Mouse (Mus musculus) liver, embryonic 13.5 days (tissue): Measurements from ENCODE around the gene Lurap1. TPM values are rescaled to one million over a fixed set of nuclear protein-coding genes. Genes with fewer than 3 reads are reported as not detected.

Source experiments
- ATAC-seq: fragments of 200-750 bp; cut with Nextera tagmentation; 2 replicates; pipeline ENCODE4 v1.8.0; 2017; ENCODE audit warnings: low read depth, mild to moderate bottlenecking, moderate number of reproducible peaks, moderate library complexity
- DNase-seq: peaks from one replicate; pipeline ENCODE4 v3.0.0; 2022
- H3K27ac ChIP-seq: fragments of 300-500 bp; sonication (generic); 2 replicates; pipeline ENCODE4 v1.5.1; 2015; ENCODE audit warnings: moderate library complexity, mild to moderate bottlenecking, inconsistent platforms
- H3K27me3 ChIP-seq: fragments of 300-500 bp; sonication (generic); 2 replicates; pipeline ENCODE4 v1.6.1; 2015; ENCODE audit warnings: mild to moderate bottlenecking, inconsistent platforms
- H3K36me3 ChIP-seq: fragments of 300-500 bp; sonication (generic); 2 replicates; pipeline ENCODE4 v1.6.1; 2015; ENCODE audit warnings: mild to moderate bottlenecking, inconsistent platforms
- H3K4me1 ChIP-seq: fragments of 300-500 bp; sonication (generic); replicated peaks from 2 replicates; pipeline ENCODE4 v1.6.1; 2015; ENCODE audit warnings: inconsistent platforms
- H3K4me2 ChIP-seq: fragments of 300-500 bp; sonication (generic); 2 replicates; pipeline ENCODE4 v1.6.1; 2015; ENCODE audit warnings: inconsistent platforms, mild to moderate bottlenecking, moderate library complexity
- H3K4me3 ChIP-seq: fragments of 300-500 bp; sonication (generic); replicated peaks from 2 replicates; pipeline ENCODE4 v1.5.1; 2015; ENCODE audit warnings: mild to moderate bottlenecking, inconsistent platforms
- H3K9ac ChIP-seq: fragments of 300-500 bp; sonication (generic); 2 replicates; pipeline ENCODE4 v1.6.1; 2015; ENCODE audit warnings: mild to moderate bottlenecking, inconsistent platforms
- H3K9me3 ChIP-seq: fragments of 300-500 bp; sonication (generic); replicated peaks from 2 replicates; pipeline ENCODE4 v1.6.1; 2016; ENCODE audit warnings: inconsistent platforms
- WGBS: fragments of 180-500 bp; shearing (Covaris S2); methylation state at CpG from one replicate; pipeline ENCODE4 v1.1.7; 2015; ENCODE audit not compliant: insufficient replicate concordance; 5-methylcytosine and 5-hydroxymethylcytosine counted together
- polyA plus RNA-seq: library from polyadenylated mRNA; unstranded; fragments of >200 nt; fragmentation: Nextera tagmentation; extraction: Ambion mirVana; gene quantifications from 2 replicates; pipeline ENCODE4 v1.2.1, GENCODE M21; 2015

Gene Lurap1
- polyA plus RNA-seq, result 0.23 and 0.25 TPM in 2 replicates

- Histone ChIP-seq H3K27me3 (no peaks in the 10 kb centered on the region), H3K9me3 (no peaks in the 10 kb centered on the region), H3K4me1 (peaks cover 27% of the 10 kb centered on the region), H3K4me3 (peak within 1 kb of the TSS; percentile 74), H3K9ac (peak within 1 kb of the TSS; percentile 88), H3K36me3 (peaks cover 46% of the 10 kb centered on the region), H3K27ac (peak within 1 kb of the TSS; percentile 77), H3K4me2 (peak within 1 kb of the TSS; percentile 92)
- ATAC-seq (no peak), DNase-seq (no peak)
- 62% methylated on average over 6 of the region's 6 CpGs for WGBS
These were observed at the start of gene Lurap1 for GRCm38 (mm10) chr4:116151238-116151637. TSS of gene Lurap1 (minus strand) at chr4:116151338.

DNA sequence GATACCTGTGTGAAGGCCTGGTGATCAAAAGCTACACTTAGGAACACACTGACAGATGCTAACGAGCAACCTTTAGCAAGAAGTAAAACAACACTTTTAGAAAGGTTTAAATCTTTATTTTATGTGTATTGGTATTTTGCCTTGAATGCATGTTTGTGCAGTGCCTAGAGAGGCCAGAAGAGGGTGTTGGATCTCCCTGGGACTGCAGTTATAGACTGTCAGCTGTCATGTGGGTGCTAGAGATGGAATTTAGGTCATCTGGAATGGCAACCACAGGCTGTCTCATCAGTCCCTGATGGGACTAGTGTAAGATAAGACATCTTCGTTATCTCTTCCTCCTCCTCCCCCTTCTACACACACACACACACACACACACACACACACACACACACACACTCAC, 47.3 kb upstream of the Lurap1 start:
- 50% methylated on average over 2 of the region's 2 CpGs for WGBS
- peaks cover 19% of the 10 kb centered on the region for H3K4me1 ChIP-seq
- no peak overlapping the region for H3K4me3 ChIP-seq
- DNase-seq (no peak), ATAC-seq (no peak)
- no peak overlapping the region for H3K27ac ChIP-seq
- no peaks in the 10 kb centered on the region for H3K27me3 ChIP-seq
- no peak overlapping the region for H3K9ac ChIP-seq
- H3K9me3 ChIP-seq, result no peaks in the 10 kb centered on the region
- H3K4me2 ChIP-seq, result no peak overlapping the region
- H3K36me3 ChIP-seq, result no peaks in the 10 kb centered on the region

GRCm38 (mm10) chr4:116193583-116194383, 42.6 kb upstream of the Lurap1 start:
- H3K4me1 ChIP-seq, result peaks cover 32% of the 10 kb centered on the region
- H3K27ac ChIP-seq, result peak overlapping the region; percentile 91
- peak overlapping the region; percentile 47 for H3K4me2 ChIP-seq
- H3K4me3 ChIP-seq, result no peak overlapping the region
- DNase-seq, result peak; percentile 72
- no peaks in the 10 kb centered on the region for H3K9me3 ChIP-seq
- no peaks in the 10 kb centered on the region for H3K36me3 ChIP-seq
- H3K9ac ChIP-seq, result peak overlapping the region; percentile 54
- 21% methylated on average over 9 of the region's 9 CpGs for WGBS
- peak; percentile 99 for ATAC-seq
- H3K27me3 ChIP-seq, result no peaks in the 10 kb centered on the region

- WGBS, result 43% methylated on average over 4 of the region's 4 CpGs
- H3K27ac ChIP-seq, result no peak overlapping the region; the same call in 1 of the 2 replicates
These were observed 41.2 kb upstream of the Lurap1 start for GRCm38 (mm10) chr4:116192286-116192835.

GRCm38 (mm10) chr4:116185083-116185482, 33.9 kb upstream of the Lurap1 start:
- Histone ChIP-seq H3K27me3 (peaks cover 32% of the 10 kb centered on the region), H3K4me1 (no peaks in the 10 kb centered on the region), H3K4me2 (no peak overlapping the region), H3K36me3 (no peaks in the 10 kb centered on the region), H3K9ac (no peak overlapping the region), H3K9me3 (no peaks in the 10 kb centered on the region), H3K27ac (no peak overlapping the region), H3K4me3 (no peak overlapping the region)
- ATAC-seq, result no peak
- 63% methylated on average over 4 of the region's 4 CpGs for WGBS
- DNase-seq, result no peak

More at GRCm38 (mm10) chr4:116192286-116192835, 41.2 kb upstream of the Lurap1 start:
- DNase-seq (no peak), ATAC-seq (no peak)
- peaks cover 32% of the 10 kb centered on the region for H3K4me1 ChIP-seq
- no peak overlapping the region for H3K9ac ChIP-seq
- H3K27me3 ChIP-seq, result no peaks in the 10 kb centered on the region
- H3K36me3 ChIP-seq, result no peaks in the 10 kb centered on the region
- H3K4me3 ChIP-seq, result no peak overlapping the region
- H3K9me3 ChIP-seq, result no peaks in the 10 kb centered on the region
- no peak overlapping the region for H3K4me2 ChIP-seq

DNA sequence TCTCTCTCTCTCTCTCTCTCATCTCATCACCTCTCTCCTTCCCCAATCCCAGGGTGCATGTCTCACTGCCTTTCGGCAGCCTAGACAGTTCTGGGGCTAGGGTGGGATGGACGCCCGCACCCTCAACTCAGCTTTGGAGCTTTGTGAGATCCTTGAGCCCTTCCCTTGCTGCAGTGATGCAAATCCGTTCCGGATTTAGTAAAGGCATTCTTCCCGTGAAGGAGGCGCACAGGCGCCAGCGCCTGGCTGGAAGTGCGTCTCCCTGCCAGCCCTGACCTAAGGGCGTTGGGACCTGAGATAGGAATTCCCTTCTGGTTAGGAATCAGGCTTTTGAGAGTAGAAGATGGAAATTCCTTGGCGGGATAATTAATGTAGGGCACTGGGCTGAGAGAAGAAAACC, 31.6 kb upstream of the Lurap1 start:
- H3K4me2 ChIP-seq, result no peak overlapping the region
- peaks cover 36% of the 10 kb centered on the region for H3K27me3 ChIP-seq
- H3K36me3 ChIP-seq, result no peaks in the 10 kb centered on the region
- 21% methylated on average over 12 of the region's 12 CpGs for WGBS
- no peak overlapping the region for H3K4me3 ChIP-seq
- no peak for ATAC-seq
- no peaks in the 10 kb centered on the region for H3K9me3 ChIP-seq
- no peak overlapping the region for H3K27ac ChIP-seq
- no peak for DNase-seq
- no peak overlapping the region for H3K9ac ChIP-seq
- no peaks in the 10 kb centered on the region for H3K4me1 ChIP-seq

GRCm38 (mm10) chr4:116182079-116182478, 30.9 kb upstream of the Lurap1 start:
- Histone ChIP-seq H3K4me3 (no peak overlapping the region), H3K4me1 (0 out of 2 replicates have a peak, but pooled peaks cover 4% of the 10 kb centered on the region), H3K27me3 (peaks cover 40% of the 10 kb centered on the region), H3K9ac (no peak overlapping the region), H3K36me3 (no peaks in the 10 kb centered on the region), H3K4me2 (no peak overlapping the region), H3K9me3 (no peaks in the 10 kb centered on the region), H3K27ac (no peak overlapping the region)
- DNase-seq (no peak), ATAC-seq (no peak)
- WGBS, result 47% methylated on average over 3 of the region's 3 CpGs

- peak overlapping the region; percentile 35 for H3K4me2 ChIP-seq
- no peaks in the 10 kb centered on the region for H3K9me3 ChIP-seq
- no peaks in the 10 kb centered on the region for H3K36me3 ChIP-seq
- H3K4me1 ChIP-seq, result peaks cover 37% of the 10 kb centered on the region
- 13% methylated on average over 5 of the region's 5 CpGs for WGBS
- H3K4me3 ChIP-seq, result no peak overlapping the region
- H3K27ac ChIP-seq, result peak overlapping the region; percentile 25; the same call in 1 of the 2 replicates
- H3K27me3 ChIP-seq, result peaks cover 22% of the 10 kb centered on the region
- no peak overlapping the region for H3K9ac ChIP-seq
- ATAC-seq (0 out of 2 replicates have a peak, but pooled peaks have one; percentile 18), DNase-seq (no peak)
These were observed 26.0 kb upstream of the Lurap1 start for GRCm38 (mm10) chr4:116177140-116177539.

DNA sequence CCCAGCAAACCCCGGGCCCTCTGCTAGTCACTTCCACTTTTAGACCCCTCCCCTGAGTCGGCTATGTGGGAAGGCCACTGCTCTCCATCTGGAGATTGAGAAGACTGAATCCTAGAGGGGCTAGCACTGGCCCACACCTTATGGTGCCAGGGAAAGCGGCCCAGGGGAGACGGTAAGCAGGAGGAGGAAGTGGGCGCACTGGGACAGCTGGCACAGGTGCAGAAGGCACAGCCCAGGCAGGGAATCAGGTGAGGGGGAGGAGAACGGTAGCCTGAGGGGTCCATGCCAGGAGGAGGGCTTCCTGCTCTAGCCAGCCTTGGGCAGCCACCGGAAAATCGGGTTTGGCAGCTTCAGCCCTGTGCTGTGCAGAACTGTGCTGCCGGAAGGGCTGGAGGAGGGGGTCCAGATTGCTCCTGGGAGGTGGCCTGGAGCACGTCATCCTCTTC, 25.4 kb upstream of the Lurap1 start:
- Histone ChIP-seq H3K9ac (no peak overlapping the region), H3K4me1 (peaks cover 37% of the 10 kb centered on the region), H3K27ac (peak overlapping the region; percentile 1; the same call in 1 of the 2 replicates), H3K27me3 (peaks cover 22% of the 10 kb centered on the region), H3K4me2 (peak overlapping the region; percentile 35), H3K36me3 (no peaks in the 10 kb centered on the region), H3K4me3 (peak overlapping the region; percentile 10), H3K9me3 (no peaks in the 10 kb centered on the region)
- DNase-seq (no peak), ATAC-seq (0 out of 2 replicates have a peak, but pooled peaks have one; percentile 14)
- 9% methylated on average over 10 of the region's 10 CpGs for WGBS

DNA sequence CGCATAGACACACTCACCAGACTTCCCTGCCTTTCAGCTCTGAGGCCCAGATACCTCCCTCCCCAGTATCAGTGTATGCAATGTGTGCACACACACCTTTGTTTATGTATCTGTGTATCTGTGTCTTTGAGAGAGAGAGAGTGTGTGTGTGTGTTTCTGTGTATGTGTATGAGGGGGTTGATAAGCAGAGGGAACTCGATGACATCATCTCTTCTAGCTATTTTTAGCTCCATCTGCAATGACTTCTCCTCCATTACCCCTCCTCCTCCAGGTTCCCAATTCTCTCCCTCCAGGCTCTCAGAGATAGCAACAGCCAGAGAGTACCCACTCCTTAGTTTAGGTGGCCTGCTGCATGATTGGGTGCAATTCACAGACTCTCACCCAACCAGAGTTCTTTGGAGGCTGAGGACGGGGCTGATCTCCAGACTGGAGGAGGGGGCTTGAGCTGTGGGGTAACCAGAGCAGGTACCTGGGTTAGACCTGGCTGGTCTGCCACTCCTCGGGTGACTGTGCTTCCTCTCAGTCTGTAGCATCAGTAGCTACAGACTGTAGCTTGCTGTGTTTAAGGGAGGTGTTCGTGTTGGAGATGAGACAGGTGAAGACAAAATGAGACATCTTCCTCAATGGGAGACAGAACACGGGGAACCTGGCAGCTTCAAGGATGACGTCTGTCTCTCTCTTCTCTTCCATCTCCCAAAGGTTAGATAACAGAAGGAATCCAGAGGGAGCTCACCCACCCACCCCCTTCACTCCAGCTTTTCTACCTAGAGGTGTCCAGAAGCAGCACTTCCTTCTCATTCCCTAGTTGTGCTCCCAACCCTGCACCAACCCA, 24.8 kb upstream of the Lurap1 start:
- Histone ChIP-seq H3K27me3 (peaks cover 18% of the 10 kb centered on the region), H3K4me1 (peaks cover 37% of the 10 kb centered on the region), H3K4me2 (peak overlapping the region; percentile 35), H3K36me3 (no peaks in the 10 kb centered on the region), H3K9me3 (no peaks in the 10 kb centered on the region), H3K4me3 (peak overlapping the region; percentile 10; the same call in 1 of the 2 replicates), H3K9ac (no peak overlapping the region), H3K27ac (no peak overlapping the region; the same call in 1 of the 2 replicates)
- WGBS, result 16% methylated on average over 7 of the region's 7 CpGs
- DNase-seq, result peak; percentile 42
- peak; percentile 87 for ATAC-seq

- Histone ChIP-seq H3K4me3 (no peak overlapping the region), H3K4me2 (no peak overlapping the region), H3K27me3 (peaks cover 18% of the 10 kb centered on the region), H3K27ac (no peak overlapping the region), H3K9me3 (no peaks in the 10 kb centered on the region), H3K9ac (no peak overlapping the region), H3K4me1 (peaks cover 37% of the 10 kb centered on the region), H3K36me3 (no peaks in the 10 kb centered on the region)
- no peak for DNase-seq
- no peak for ATAC-seq
These were observed 24.0 kb upstream of the Lurap1 start for GRCm38 (mm10) chr4:116175136-116175535.
